Mouse (Mus musculus): ENCODE results near the gene Dexi.

Gene Dexi

GRCm38 (mm10) chr16:10542698-10543365, at the start of gene Dexi:
Gene Dexi (minus strand): TSS chr16:10543054.
- DNase-seq (ENCODE audit: low spot score), result peak; percentile 71

- DNase-seq (ENCODE audit: low spot score), result no peak
Observed at GRCm38 (mm10) chr16:10586546-10586945, 43.7 kb upstream of the Dexi start.

- no peak for DNase-seq (ENCODE audit: low spot score)
Observed at GRCm38 (mm10) chr16:10585165-10585564, 42.3 kb upstream of the Dexi start.

GRCm38 (mm10) chr16:10581234-10581898, 38.5 kb upstream of the Dexi start:
- DNase-seq (ENCODE audit: low spot score), result no peak

- DNase-seq (ENCODE audit: low spot score), result no peak
Observed at GRCm38 (mm10) chr16:10578376-10578775, 35.5 kb upstream of the Dexi start.

GRCm38 (mm10) chr16:10577548-10577947, 34.7 kb upstream of the Dexi start:
- no peak for DNase-seq (ENCODE audit: low spot score)

- no peak for DNase-seq (ENCODE audit: low spot score)
Observed at GRCm38 (mm10) chr16:10575915-10576314, 33.1 kb upstream of the Dexi start.

GRCm38 (mm10) chr16:10574936-10575335, 32.1 kb upstream of the Dexi start:
- DNase-seq (ENCODE audit: low spot score), result no peak

GRCm38 (mm10) chr16:10571820-10572219, 29.0 kb upstream of the Dexi start:
- DNase-seq (ENCODE audit: low spot score), result no peak

- DNase-seq (ENCODE audit: low spot score), result no peak
Observed at GRCm38 (mm10) chr16:10570708-10571107, 27.9 kb upstream of the Dexi start.

GRCm38 (mm10) chr16:10569809-10570395, 27.0 kb upstream of the Dexi start:
- no peak for DNase-seq (ENCODE audit: low spot score)

- DNase-seq (ENCODE audit: low spot score), result no peak
Observed at GRCm38 (mm10) chr16:10567153-10567552, 24.3 kb upstream of the Dexi start.

GRCm38 (mm10) chr16:10565278-10565885, 22.5 kb upstream of the Dexi start:
- no peak for DNase-seq (ENCODE audit: low spot score)

GRCm38 (mm10) chr16:10559991-10560390, 17.1 kb upstream of the Dexi start:
- DNase-seq (ENCODE audit: low spot score), result no peak

- DNase-seq (ENCODE audit: low spot score), result no peak
Observed at GRCm38 (mm10) chr16:10553858-10554257, 11.0 kb upstream of the Dexi start.

GRCm38 (mm10) chr16:10551592-10551991, 8.7 kb upstream of the Dexi start:
- no peak for DNase-seq (ENCODE audit: low spot score)

GRCm38 (mm10) chr16:10549600-10549999, 6.7 kb upstream of the Dexi start:
- no peak for DNase-seq (ENCODE audit: low spot score)

- no peak for DNase-seq (ENCODE audit: low spot score)
Observed at GRCm38 (mm10) chr16:10548938-10549337, 6.1 kb upstream of the Dexi start.

- DNase-seq (ENCODE audit: low spot score), result no peak
Observed at GRCm38 (mm10) chr16:10546865-10547264, 4.0 kb upstream of the Dexi start.

- DNase-seq (ENCODE audit: low spot score), result peak; percentile 91
Observed at GRCm38 (mm10) chr16:10544995-10545622, 2.3 kb upstream of the Dexi start, which contains the start of gene Clec16a. Gene Clec16a (plus strand): TSS chr16:10545339.

- no peak for DNase-seq (ENCODE audit: low spot score)
Observed at GRCm38 (mm10) chr16:10542266-10542665, 588 bp downstream of the Dexi start.

- DNase-seq (ENCODE audit: low spot score), result no peak
Observed at GRCm38 (mm10) chr16:10541598-10541930, 1.3 kb downstream of the Dexi start.
